Mouse (Mus musculus) urinary bladder, postnatal 10 days (tissue): ENCODE measurements around the gene Sytl1.

Experiments
- DNase-seq: peaks from one replicate; pipeline ENCODE4 v3.0.0; 2022; ENCODE audit warnings: low spot score

Sytl1 gene

DNA sequence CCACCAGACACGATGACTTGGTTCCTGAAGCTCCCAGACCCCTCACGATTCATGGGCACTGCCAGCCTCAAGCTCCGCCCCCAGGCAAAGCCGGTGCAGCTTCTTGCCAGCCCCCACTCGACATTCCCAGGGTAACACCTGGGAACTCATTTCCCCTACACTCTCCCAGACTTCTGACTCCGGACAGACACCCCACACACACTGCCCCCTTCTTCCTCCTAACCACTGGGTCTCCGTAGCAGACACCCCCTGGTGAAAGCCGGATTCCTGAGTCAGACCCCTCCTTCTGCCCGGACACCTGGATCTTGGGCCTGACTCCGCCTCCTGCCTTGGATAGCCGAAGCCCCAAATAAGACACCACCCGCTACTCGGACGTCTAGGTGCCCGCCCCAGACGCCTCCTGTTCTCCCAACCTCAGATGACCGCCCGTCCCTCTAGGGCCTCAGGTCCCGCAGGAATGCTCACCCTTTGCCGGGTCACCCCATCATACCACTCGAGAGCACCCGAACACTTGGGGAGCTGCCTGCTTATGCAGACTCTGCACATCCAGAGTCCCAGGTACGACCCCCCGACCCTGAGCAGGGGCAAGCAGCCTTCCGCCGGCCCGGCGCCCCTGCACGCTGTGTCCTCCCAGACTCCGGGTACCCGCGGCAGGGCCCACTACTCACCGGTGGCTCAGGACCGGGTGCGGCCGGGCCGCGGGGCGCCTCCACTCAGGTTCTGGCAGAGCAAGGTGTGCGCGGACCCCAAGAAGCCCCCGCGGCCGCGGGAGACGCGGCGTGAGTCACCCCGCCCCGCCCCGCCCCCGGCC lies 51.0 kb downstream of the Sytl1 start, which contains the start of the genes Cd164l2 and Gpr3:
Cd164l2 (plus strand) TSS at position 381 of the 811 bp plus-strand sequence.
Gpr3 (minus strand) TSS at position 786 of the 811 bp plus-strand sequence.
- no peak for DNase-seq

DNA sequence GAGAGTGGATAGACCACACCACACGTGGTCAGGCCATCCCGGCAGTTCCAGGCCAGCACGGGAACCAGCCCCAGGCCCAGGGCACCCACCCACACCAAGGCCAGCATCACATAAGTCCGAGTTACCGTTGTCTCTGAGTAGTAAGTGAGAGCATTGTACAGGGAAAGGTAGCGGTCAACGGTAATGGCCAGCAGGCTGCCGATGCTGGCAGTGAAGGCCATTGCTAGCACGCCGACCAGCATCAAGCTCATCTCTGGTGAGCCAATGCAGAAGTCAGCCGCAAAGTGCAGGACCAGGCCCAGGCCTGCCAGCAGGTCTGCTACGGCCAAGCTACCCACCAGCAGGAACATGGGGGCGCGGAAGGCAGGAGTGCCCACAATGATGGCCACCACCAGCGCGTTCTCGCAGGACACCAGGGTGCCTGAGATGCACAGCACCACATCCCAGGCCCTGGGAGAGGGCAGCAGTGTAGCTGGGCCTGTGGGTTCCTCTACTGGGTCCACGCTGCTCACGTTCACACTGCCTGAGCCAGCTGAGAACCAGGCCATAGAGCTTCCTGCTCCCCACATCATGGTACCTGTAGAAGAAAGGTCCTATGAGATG lies 52.0 kb downstream of the Sytl1 start:
- DNase-seq: no peak

DNA sequence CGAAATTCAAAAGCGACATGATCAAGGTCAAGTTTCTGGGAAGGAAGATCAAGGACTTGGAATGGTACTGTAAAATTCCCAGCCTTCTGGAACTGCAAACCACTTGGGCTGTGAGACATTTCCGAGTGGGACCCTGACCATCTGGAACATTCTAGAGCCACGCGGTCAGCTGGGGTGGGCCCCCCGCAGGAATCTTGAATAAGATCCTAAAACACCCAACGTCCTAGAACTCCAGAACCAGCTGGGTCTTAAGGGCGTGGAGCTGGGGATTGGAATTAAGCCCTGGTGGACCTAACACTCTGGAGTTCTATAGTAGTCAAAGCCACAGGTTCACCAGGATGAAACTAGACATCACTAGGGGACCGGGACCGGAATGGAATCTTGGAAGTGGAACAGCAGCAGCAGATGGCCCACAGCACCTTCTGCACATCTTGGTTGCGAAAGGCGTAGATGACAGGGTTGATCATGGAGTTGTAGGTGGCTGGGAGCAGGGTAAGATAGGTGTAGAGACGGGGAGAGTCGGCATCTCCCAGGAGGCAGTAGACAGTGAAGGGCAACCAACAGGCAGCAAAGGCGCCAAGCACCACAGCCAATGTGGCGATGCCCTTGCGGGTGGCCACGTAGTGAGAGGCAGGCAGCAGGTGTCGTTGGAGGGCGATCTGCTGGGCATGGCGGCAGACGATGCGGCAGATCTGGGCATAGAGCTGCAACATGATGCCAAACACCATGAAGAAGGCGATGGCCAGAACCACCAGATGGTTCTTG lies 52.7 kb downstream of the Sytl1 start:
- DNase-seq: no peak

DNA sequence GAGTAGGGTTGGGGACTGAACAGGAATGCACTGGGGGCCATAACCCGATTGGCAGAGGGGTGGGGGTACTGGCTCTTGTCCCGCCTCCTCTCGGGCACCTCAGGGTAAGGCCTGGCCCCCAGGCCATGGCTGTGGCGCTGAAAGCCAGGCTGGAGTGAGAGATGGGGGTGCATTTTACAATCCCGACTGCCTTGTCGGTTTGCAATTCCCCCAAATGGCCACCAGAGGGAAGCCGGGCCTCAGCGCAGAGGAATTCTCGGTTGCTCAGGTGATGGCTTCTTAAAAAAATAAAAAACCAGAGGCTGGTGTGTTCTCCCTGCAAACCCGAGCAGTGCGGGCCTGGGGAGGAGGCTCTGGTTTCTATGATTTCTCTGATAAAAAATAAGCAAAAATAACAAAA lies 53.5 kb downstream of the Sytl1 start:
- no peak for DNase-seq

DNA sequence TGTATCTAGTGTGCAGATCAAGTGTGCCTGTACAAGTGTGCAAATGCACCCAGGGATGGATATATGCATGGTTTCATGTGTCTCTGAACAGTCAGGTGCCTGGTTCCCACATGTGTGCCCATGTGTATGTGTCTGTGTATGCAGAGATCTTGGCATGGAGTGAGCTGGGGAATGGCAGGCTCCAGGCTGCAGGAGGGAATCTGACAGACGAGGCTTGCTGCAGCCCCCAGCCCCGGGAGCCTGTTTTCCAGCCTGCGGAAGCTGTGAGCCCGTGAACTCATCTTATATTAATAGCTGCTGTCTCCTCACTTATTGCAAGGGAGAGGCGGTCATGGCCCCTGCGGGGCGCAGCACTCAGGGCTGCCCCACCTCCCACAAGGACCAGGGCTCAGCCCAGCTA lies 58.5 kb downstream of the Sytl1 start:
- no peak for DNase-seq

DNA sequence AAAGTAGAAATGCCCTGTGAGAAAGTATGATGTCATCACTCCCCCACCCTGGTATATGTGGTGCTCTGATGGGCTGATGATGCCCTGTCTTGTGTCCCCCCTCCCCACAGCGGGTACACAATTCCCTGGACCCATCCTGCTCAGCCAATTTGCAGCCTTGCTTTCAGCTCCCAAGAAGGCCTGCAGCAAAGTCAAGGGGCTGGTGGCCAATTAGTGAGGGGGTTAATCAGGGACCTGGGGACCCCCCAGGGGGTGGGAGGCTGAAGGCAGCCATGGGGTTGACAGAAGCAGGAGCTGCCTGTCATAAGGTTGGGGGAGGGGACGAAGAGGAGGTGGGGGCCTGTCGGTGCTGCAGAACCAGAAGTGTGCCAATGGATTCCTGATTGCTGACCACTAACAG lies 59.3 kb downstream of the Sytl1 start:
- no peak for DNase-seq
